Mouse (Mus musculus) hindbrain, postnatal 0 days (tissue): ENCODE measurements at regions not wholly inside any gene's neighbourhood (a gene's known extent, or its start where the extent isn't known, plus 50 kb on each side); places are given as distances from the start of the nearest gene placed in this dataset.

Source experiments
- ATAC-seq: fragments of 200-750 bp; cut with Nextera tagmentation; 2 replicates; pipeline ENCODE4 v1.8.0; 2017; ENCODE audit warnings: mild to moderate bottlenecking, moderate TSS enrichment, moderate library complexity
- DNase-seq: peaks from one replicate; pipeline ENCODE4 v3.0.0-alpha.2; 2015; ENCODE audit warnings: low spot score
- H3K27ac ChIP-seq: fragments of 300-500 bp; sonication (generic); 2 replicates; pipeline ENCODE4 v1.5.1; 2014; ENCODE audit warnings: mild to moderate bottlenecking
- H3K27me3 ChIP-seq: fragments of 300-500 bp; sonication (generic); 2 replicates; pipeline ENCODE4 v1.6.1; 2014; ENCODE audit warnings: low read length, mixed read lengths; ENCODE audit not compliant: insufficient read depth
- H3K36me3 ChIP-seq: fragments of 300-500 bp; sonication (generic); 2 replicates; pipeline ENCODE4 v1.6.1; 2014; ENCODE audit warnings: low read length, mixed read lengths; ENCODE audit not compliant: insufficient read depth
- H3K4me1 ChIP-seq: fragments of 300-500 bp; sonication (generic); 2 replicates; pipeline ENCODE4 v1.6.1; 2014; ENCODE audit warnings: antibody characterized with exemption, low read length, mixed read lengths; ENCODE audit not compliant: insufficient read depth
- H3K4me2 ChIP-seq: fragments of 300-500 bp; sonication (generic); 2 replicates; pipeline ENCODE4 v1.6.1; 2014; ENCODE audit warnings: low read depth, mild to moderate bottlenecking, low read length, moderate library complexity, mixed read lengths
- H3K4me3 ChIP-seq: fragments of 300-500 bp; sonication (generic); 2 replicates; pipeline ENCODE4 v1.5.1; 2014; ENCODE audit warnings: low read length
- H3K9ac ChIP-seq: fragments of 300-500 bp; sonication (generic); replicated peaks from 2 replicates; pipeline ENCODE4 v1.6.1; 2014; ENCODE audit warnings: mild to moderate bottlenecking, low read length, moderate library complexity, mixed read lengths
- H3K9me3 ChIP-seq: fragments of 300-500 bp; sonication (generic); 2 replicates; pipeline ENCODE4 v1.6.1; 2016; ENCODE audit warnings: low read length, mixed read lengths
- CTCF ChIP-seq: IDR thresholded peaks from 2 replicates; pipeline ENCODE4 v1.5.1; 2016; ENCODE audit warnings: antibody characterized with exemption, control low read depth, low read depth
- WGBS: fragments of 180-500 bp; shearing (Covaris S2); extraction: QIAGEN DNeasy Blood & Tissue Kit; methylation state at CpG from one replicate; pipeline ENCODE4 v1.1.7; 2014; 5-methylcytosine and 5-hydroxymethylcytosine counted together

DNA sequence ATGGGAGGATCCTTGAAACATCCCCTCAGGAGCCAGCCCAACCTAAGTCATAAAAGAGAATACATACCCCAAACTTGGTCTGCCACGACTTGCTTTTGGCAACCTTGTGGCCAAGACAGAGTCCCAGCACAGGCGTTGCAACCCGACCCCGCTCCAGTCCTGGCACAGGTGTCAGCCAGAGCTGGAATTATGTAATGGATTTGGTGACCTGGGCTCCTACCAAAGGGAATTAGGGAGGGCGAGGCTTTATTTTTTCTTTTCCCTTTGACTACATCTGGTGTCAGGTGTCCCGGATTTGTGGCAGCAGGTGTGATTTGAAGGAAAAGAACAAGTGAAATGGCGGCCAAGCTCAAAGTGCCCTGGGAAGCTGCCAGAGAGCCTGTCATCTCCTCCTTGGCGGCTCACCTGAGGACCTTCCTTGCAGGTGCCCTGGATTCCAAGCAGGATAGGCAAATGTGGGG is 212.9 kb downstream of the Mef2c start:
- no peak for ATAC-seq

DNA sequence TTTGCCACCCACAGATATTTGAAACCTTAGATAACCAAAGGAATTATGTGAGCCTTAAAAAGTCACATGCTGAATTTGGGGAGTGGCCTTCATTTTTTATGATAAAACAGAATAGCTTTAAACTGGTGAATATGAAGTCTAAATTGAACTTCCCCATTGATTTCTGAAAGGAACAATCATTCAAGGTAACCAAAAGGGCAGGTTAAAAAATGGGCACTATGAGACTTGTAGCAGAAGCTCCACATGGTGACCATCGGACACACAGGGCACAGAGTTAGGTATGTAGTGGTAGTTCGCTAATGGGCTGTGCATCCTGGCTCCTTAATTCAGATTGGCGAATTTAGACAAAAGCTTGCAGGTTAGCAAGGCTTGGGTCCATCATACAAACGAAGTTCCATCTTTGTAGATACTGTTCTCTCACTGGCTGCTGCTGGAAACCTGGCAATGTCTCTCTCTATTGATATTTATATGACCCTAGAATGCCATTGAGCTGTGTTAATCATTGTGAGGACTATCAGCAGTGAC is 213.9 kb downstream of the Mef2c start:
- H3K36me3 ChIP-seq: no peaks in the 10 kb centered on the region
- DNase-seq (peak; percentile 16), ATAC-seq (no peak)
- peak overlapping the region; percentile 99 for H3K27ac ChIP-seq
- H3K9me3 ChIP-seq: no peaks in the 10 kb centered on the region
- peak overlapping the region; percentile 100 for H3K9ac ChIP-seq
- H3K4me3 ChIP-seq: peak overlapping the region; percentile 79
- 9% methylated on average over 4 of the region's 4 CpGs for WGBS
- no peaks in the 10 kb centered on the region for H3K27me3 ChIP-seq
- H3K4me2 ChIP-seq: peak overlapping the region; percentile 89
- no peak for TF ChIP-seq CTCF
- H3K4me1 ChIP-seq: peaks cover 7% of the 10 kb centered on the region; the same call in 1 of the 2 replicates

More for the DNA sequence above, 212.9 kb downstream of the Mef2c start:
- Histone ChIP-seq H3K4me2 (peak overlapping the region; percentile 89), H3K27me3 (no peaks in the 10 kb centered on the region), H3K27ac (peak overlapping the region; percentile 99), H3K9me3 (no peaks in the 10 kb centered on the region), H3K4me3 (peak overlapping the region; percentile 79), H3K36me3 (no peaks in the 10 kb centered on the region), H3K4me1 (peaks cover 7% of the 10 kb centered on the region; the same call in 1 of the 2 replicates), H3K9ac (peak overlapping the region; percentile 100)
- WGBS: 7% methylated on average over 8 of the region's 8 CpGs
- peak; percentile 65 for DNase-seq
- TF ChIP-seq CTCF: no peak

DNA sequence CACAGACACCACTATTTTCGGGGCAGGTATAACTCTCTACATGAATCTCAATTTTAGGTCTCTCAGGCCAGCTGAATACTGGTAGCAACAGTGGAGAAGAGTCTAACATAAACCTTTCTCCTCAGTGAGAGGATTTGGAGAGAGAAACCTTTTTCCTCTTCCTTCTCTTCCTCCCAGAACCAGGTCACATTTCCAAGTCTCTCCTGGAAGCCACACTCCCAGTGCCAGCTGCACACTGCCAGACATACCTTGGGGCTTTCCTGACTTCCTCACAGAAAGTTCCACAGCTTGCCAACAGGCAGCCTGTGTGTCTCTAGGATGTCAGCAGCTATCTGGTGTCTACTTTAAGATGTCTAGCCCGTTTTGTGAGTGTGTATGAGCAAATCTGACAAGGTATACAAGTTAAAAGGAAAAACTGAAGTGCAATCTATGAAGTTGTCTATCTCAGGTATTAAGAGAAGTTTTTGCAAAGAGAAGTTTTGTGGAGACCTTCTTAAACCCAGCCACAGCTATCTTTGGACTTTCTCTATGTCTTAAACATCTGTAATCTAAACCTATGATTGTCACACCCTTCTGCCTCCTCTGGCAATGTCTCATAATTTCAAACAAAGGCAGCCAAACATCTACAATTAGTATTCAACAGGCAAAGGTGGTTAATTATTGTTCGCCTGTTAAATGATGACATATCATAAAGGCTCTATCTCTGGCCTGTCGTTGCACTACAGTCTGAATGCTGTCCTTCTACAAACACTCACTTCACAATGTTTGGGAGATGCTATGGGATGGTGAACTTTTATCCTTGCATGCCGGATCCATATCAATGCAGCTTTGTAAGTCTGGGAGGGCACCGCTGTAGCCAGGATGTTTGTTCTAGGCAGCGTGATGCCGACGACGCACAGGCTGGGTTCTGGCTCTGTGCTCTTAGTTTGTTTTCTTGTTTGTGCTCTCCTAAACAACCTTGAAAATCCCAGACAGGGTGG is 214.9 kb downstream of the Mef2c start:
- TF ChIP-seq CTCF: no peak
- 9% methylated on average over 10 of the region's 10 CpGs for WGBS
- H3K9ac ChIP-seq: peak overlapping the region; percentile 100
- ATAC-seq (no peak), DNase-seq (peak; percentile 62)
- peak overlapping the region; percentile 79 for H3K4me3 ChIP-seq
- peak overlapping the region; percentile 99 for H3K27ac ChIP-seq
- no peaks in the 10 kb centered on the region for H3K27me3 ChIP-seq
- H3K4me1 ChIP-seq: peaks cover 7% of the 10 kb centered on the region; the same call in 1 of the 2 replicates
- H3K36me3 ChIP-seq: no peaks in the 10 kb centered on the region
- H3K9me3 ChIP-seq: no peaks in the 10 kb centered on the region
- peak overlapping the region; percentile 89 for H3K4me2 ChIP-seq

DNA sequence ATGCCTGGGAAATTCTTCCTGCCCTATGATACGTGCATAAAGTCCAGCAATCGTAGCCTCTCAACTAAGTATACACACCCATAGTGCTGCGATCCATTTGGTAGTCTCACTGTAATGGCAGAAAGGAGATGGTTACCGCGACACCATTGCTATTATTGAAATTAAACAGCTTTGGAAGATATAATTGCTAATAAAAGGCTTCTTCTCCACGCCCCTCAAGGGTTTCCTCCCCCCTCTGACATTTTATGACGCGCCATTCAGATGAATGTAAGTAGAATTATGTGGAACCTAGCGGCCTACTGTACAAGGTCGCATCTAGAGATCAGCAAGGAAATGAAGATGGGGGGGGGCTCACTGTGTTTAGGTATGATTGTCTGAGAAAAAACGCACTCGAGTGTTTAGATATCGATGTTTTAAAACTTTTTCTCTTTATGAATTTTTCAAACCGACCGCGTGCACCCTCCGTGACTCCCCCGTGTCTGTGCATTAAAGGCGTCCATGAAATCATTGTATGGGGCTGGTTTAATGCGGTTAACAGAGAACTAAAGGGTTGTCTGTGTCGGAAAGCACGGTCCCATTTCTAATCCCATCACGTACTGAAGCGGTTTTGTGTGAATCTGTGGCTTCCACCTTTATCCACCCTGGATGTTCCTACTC is 215.9 kb downstream of the Mef2c start:
- peaks cover 7% of the 10 kb centered on the region; the same call in 1 of the 2 replicates for H3K4me1 ChIP-seq
- peak overlapping the region; percentile 100 for H3K9ac ChIP-seq
- H3K4me2 ChIP-seq: peak overlapping the region; percentile 89
- TF ChIP-seq CTCF: no peak
- H3K27me3 ChIP-seq: no peaks in the 10 kb centered on the region
- WGBS: 8% methylated on average over 24 of the region's 24 CpGs
- H3K27ac ChIP-seq: peak overlapping the region; percentile 99
- H3K36me3 ChIP-seq: no peaks in the 10 kb centered on the region
- DNase-seq (peak; percentile 75), ATAC-seq (no peak)
- no peaks in the 10 kb centered on the region for H3K9me3 ChIP-seq
- H3K4me3 ChIP-seq: peak overlapping the region; percentile 79

DNA sequence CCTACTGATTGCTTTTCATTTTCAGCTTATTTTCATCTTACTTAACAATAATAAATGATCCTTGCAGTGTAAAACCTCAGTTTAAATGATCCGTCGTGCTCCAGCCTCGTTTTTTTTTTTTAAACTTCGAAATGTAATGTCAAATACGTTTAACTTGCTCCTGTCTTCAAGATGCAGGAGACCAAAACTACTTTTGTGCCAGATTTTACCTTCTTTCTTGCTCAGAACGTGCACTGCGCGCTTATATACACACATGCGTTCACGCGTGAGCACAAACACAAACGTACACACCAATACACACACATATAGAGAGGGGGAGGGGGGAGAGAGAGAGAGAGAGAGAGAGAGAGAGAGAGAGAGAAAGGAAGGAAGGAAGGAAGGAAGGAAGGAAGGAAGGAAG is 216.5 kb downstream of the Mef2c start:
- Histone ChIP-seq H3K4me1 (peaks cover 7% of the 10 kb centered on the region; the same call in 1 of the 2 replicates), H3K27ac (peak overlapping the region; percentile 99), H3K4me2 (peak overlapping the region; percentile 89), H3K36me3 (no peaks in the 10 kb centered on the region), H3K27me3 (no peaks in the 10 kb centered on the region), H3K9me3 (no peaks in the 10 kb centered on the region), H3K9ac (peak overlapping the region; percentile 100), H3K4me3 (peak overlapping the region; percentile 79)
- DNase-seq: peak; percentile 46
- ATAC-seq: no peak
- 2% methylated on average over 12 of the region's 12 CpGs for WGBS
- no peak for TF ChIP-seq CTCF

DNA sequence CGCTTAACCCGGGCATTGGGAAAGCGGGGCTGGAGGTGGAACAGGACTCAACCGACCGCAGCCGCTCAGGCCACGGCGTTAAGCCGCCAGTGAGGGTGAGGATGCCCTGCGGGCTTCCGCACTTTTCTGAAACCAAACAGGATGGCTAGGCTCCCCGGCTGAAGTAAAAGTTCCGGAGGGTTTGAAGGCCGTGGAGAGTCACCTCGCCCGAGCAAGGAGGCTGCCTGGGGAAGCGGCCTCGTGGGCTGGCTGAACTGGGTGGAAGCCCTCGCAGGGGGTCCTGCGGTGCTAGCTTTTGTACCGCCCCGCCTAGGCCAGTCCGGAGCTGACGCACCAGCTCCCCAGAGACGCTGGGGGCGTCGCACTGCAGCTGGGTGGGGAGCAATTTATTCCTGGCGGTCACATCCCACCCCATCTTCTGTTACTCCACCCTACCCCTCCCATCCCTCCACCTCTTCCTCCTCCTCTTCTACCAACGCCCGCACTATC is 217.1 kb downstream of the Mef2c start:
- Histone ChIP-seq H3K36me3 (no peaks in the 10 kb centered on the region), H3K27me3 (no peaks in the 10 kb centered on the region), H3K4me3 (peak overlapping the region; percentile 79), H3K4me1 (peaks cover 7% of the 10 kb centered on the region; the same call in 1 of the 2 replicates), H3K4me2 (peak overlapping the region; percentile 89), H3K9me3 (no peaks in the 10 kb centered on the region), H3K9ac (peak overlapping the region; percentile 100), H3K27ac (peak overlapping the region; percentile 99)
- peak; percentile 86 for ATAC-seq
- peak; percentile 96 for DNase-seq
- TF ChIP-seq CTCF: peak; percentile 51
- 2% methylated on average over 30 of the region's 30 CpGs for WGBS
